Mouse (Mus musculus) ES-E14 (cell line): ENCODE data around the gene Mt1. TPM values are rescaled to one million over a fixed set of nuclear protein-coding genes. Genes with fewer than 3 reads are reported as not detected.

ENCODE experiments used
- DNase-seq: peaks from one replicate; pipeline ENCODE4 v3.0.0-alpha.2; 2013; ENCODE audit warnings: low read depth, low spot score
- H3K27ac ChIP-seq: 2 replicates; pipeline ENCODE4 v1.5.1; 2012; ENCODE audit warnings: low read depth, mild to moderate bottlenecking, low read length, moderate library complexity, mixed read lengths; ENCODE audit not compliant: poor library complexity, insufficient read depth, severe bottlenecking
- H3K36me3 ChIP-seq: 2 replicates; pipeline ENCODE4 v1.6.1; 2012; ENCODE audit warnings: mild to moderate bottlenecking, low read length, moderate library complexity, mixed read lengths; ENCODE audit not compliant: control insufficient read depth, poor library complexity, insufficient read depth, severe bottlenecking
- H3K4me1 ChIP-seq, 2 experiments: fragments of 150-350 bp in 1 of 2; sonication (generic) in 1 of 2; 2 replicates each; pipeline ENCODE4 v1.6.1; 2012; ENCODE audit warnings: low read length in 2 of 2, mild to moderate bottlenecking in 1 of 2, mixed read lengths in 1 of 2; ENCODE audit not compliant: control insufficient read depth in 2 of 2, insufficient read depth in 2 of 2, poor library complexity in 1 of 2
- H3K4me3 ChIP-seq, 2 experiments: fragments of 150-350 bp in 1 of 2; sonication (generic) in 1 of 2; 2 replicates each; pipeline ENCODE4 v1.5.1; 2012; ENCODE audit warnings: low read length in 2 of 2, low read depth in 1 of 2, mild to moderate bottlenecking in 1 of 2, mixed read lengths in 1 of 2; ENCODE audit not compliant: insufficient read depth in 1 of 2, poor library complexity in 1 of 2, severe bottlenecking in 1 of 2
- H3K9ac ChIP-seq: 2 replicates; pipeline ENCODE4 v1.6.1; 2012; ENCODE audit warnings: low read depth, mild to moderate bottlenecking, low read length, mixed read lengths; ENCODE audit not compliant: poor library complexity, insufficient read depth, severe bottlenecking
- H3K9me3 ChIP-seq: fragments of 150-350 bp; sonication (generic); 2 replicates; pipeline ENCODE4 v1.6.1; 2012; ENCODE audit warnings: low read depth, mild to moderate bottlenecking, low read length; ENCODE audit not compliant: control insufficient read depth, insufficient read depth
- CHD2 ChIP-seq: IDR thresholded peaks from 2 replicates; pipeline ENCODE4 v1.6.1; 2014; ENCODE audit warnings: mild to moderate bottlenecking, low read depth, low read length, inconsistent platforms
- HCFC1 ChIP-seq: IDR thresholded peaks from 2 replicates; pipeline ENCODE4 v1.6.1; 2012; ENCODE audit warnings: low read length, inconsistent platforms, borderline replicate concordance; ENCODE audit not compliant: insufficient read depth
- MAFK ChIP-seq: IDR thresholded peaks from 2 replicates; pipeline ENCODE4 v1.6.1; 2014; ENCODE audit warnings: mild to moderate bottlenecking, low read depth, low read length, inconsistent platforms; ENCODE audit not compliant: insufficient read depth
- ZC3H11A ChIP-seq: IDR thresholded peaks from 2 replicates; pipeline ENCODE4 v1.6.1; 2012; ENCODE audit warnings: low read depth, mild to moderate bottlenecking, inconsistent platforms, low read length, borderline replicate concordance
- ZNF384 ChIP-seq: IDR thresholded peaks from 2 replicates; pipeline ENCODE4 v1.6.1; 2012; ENCODE audit warnings: low read depth, low read length, inconsistent platforms
- in situ Hi-C, 2 experiments: fragments of 600-800 bp; cut with MboI; formaldehyde crosslinking; loops; one replicate each; pipeline ENCODE4 v1.15.1; 2025; ENCODE audit warnings: low sequenced_read_pairs in 2 of 2, inconsistent platforms in 1 of 2; ENCODE audit not compliant: unreplicated experiment in 2 of 2
- total RNA-seq: library from RNA; depleted of rRNA; stranded (reverse); fragments of 300-350 nt; gene quantifications from 2 replicates; pipeline ENCODE4 v1.2.3, GENCODE M21; 2012

The Mt1 gene
- total RNA-seq, 1 experiment, result 332 TPM

- DNase-seq, result no peak
- H3K4me3 ChIP-seq, result peak overlapping the region; percentile 60 to 77; a peak in 2 of 4 replicates
- in situ Hi-C loops, result no loop called here
- no peaks in the 10 kb centered on the region; the same call in 1 of the 2 replicates for H3K36me3 ChIP-seq
- peaks cover 1 to 20% of the 10 kb centered on the region in 2 experiments; a peak in 2 of 4 replicates for H3K4me1 ChIP-seq
- peak overlapping the region; percentile 85 for H3K9ac ChIP-seq
- H3K27ac ChIP-seq, result no peak overlapping the region
- TF ChIP-seq MAFK (no peak), HCFC1 (no peak), CHD2 (no peak)
- H3K9me3 ChIP-seq, result no peaks in the 10 kb centered on the region
Measured at GRCm38 (mm10) chr8:94171321-94171755, 7.5 kb upstream of the Mt1 start.

- peak within 1 kb of the TSS; percentile 75 to 77 for H3K4me3 ChIP-seq
- H3K9me3 ChIP-seq, result no peaks in the 10 kb centered on the region
- peak; percentile 90 for DNase-seq
- no peaks in the 10 kb centered on the region; the same call in 1 of the 2 replicates for H3K36me3 ChIP-seq
- peak within 1 kb of the TSS; percentile 85 for H3K9ac ChIP-seq
- in situ Hi-C loops, result no loop called here
- peak within 1 kb of the TSS; percentile 75 for H3K27ac ChIP-seq
- peaks cover 1 to 15% of the 10 kb centered on the region in 2 experiments; a peak in 2 of 4 replicates for H3K4me1 ChIP-seq
- TF ChIP-seq MAFK (peak; percentile 70), HCFC1 (no peak; the same call in 1 of the 2 replicates)
Measured at GRCm38 (mm10) chr8:94172075-94172808, 6.6 kb upstream of the Mt1 start, which contains the start of gene Mt2. Gene Mt2 (plus strand): TSS chr8:94172664.

GRCm38 (mm10) chr8:94172809-94173732, 5.8 kb upstream of the Mt1 start:
- Histone ChIP-seq H3K9ac (peak overlapping the region; percentile 85), H3K4me3 (peak overlapping the region; percentile 75 to 77), H3K9me3 (no peaks in the 10 kb centered on the region), H3K36me3 (no peaks in the 10 kb centered on the region; the same call in 1 of the 2 replicates), H3K27ac (peak overlapping the region; percentile 75), H3K4me1 (peaks cover 0 to 15% of the 10 kb centered on the region in 2 experiments; a peak in 2 of 4 replicates)
- no peak for TF ChIP-seq ZC3H11A
- 0 out of 2 replicates have a peak, but pooled peaks have one; percentile 6 for TF ChIP-seq HCFC1
- no peak for TF ChIP-seq CHD2
- no peak for DNase-seq
- in situ Hi-C loops, result no loop called here

DNA sequence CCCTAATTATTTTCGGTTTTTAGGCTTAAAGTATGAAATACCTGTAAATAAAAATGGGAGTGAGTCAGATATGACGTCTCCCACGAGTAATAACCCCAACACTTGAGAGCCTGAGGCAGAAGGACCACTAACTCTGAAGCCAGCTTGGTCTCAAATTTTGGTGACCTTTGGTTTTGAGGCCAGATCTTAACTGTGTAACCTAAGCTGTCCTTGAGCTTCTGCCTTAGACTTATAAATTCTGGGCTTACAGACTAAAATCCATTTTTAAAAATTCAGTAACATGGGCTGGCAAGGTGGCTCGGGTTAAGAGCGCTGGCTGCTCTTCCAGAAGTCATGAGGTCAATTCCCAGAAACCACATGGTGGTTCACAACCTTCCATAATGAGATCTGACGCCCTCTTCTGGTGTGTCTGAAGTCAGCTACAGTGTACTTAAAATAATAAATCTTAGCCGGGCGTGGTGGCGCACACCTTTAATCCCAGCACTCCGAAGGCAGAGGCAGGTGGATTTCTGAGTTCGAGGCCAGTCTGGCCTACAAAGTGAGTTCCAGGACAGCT, 5.0 kb upstream of the Mt1 start:
- H3K9ac ChIP-seq, result no peak overlapping the region
- in situ Hi-C loops, result no loop called here

More for the DNA sequence above, 5.0 kb upstream of the Mt1 start:
- H3K27ac ChIP-seq, result no peak overlapping the region
- no peaks in the 10 kb centered on the region for H3K9me3 ChIP-seq
- H3K4me3 ChIP-seq, result peak overlapping the region; percentile 75 to 77; a peak in 3 of 4 replicates
- peaks cover 2 to 15% of the 10 kb centered on the region in 2 experiments; a peak in 1 of 4 replicates for H3K4me1 ChIP-seq
- no peaks in the 10 kb centered on the region; the same call in 1 of the 2 replicates for H3K36me3 ChIP-seq
- no peak for DNase-seq
- TF ChIP-seq MAFK (no peak), ZC3H11A (no peak), ZNF384 (no peak), HCFC1 (no peak), CHD2 (no peak)
